Mouse (Mus musculus) liver, embryonic 12.5 days (tissue): Measurements from ENCODE around the gene Tfap2c. TPM values are rescaled to one million over a fixed set of nuclear protein-coding genes. Genes with fewer than 3 reads are reported as not detected.

Source experiments
- ATAC-seq: fragments of 200-750 bp; cut with Nextera tagmentation; 2 replicates; pipeline ENCODE4 v1.8.0; 2017; ENCODE audit warnings: moderate number of reproducible peaks, mild to moderate bottlenecking, moderate library complexity
- H3K27ac ChIP-seq: fragments of 300-500 bp; sonication (generic); 2 replicates; pipeline ENCODE4 v1.5.1; 2016; ENCODE audit warnings: mild to moderate bottlenecking
- H3K27me3 ChIP-seq: fragments of 300-500 bp; sonication (generic); replicated peaks from 2 replicates; pipeline ENCODE4 v1.6.1; 2016; ENCODE audit warnings: mild to moderate bottlenecking, moderate library complexity
- H3K36me3 ChIP-seq: fragments of 300-500 bp; sonication (generic); 2 replicates; pipeline ENCODE4 v1.6.1; 2016; ENCODE audit warnings: mild to moderate bottlenecking, moderate library complexity
- H3K4me1 ChIP-seq: fragments of 300-500 bp; sonication (generic); 2 replicates; pipeline ENCODE4 v1.6.1; 2016
- H3K4me2 ChIP-seq: fragments of 300-500 bp; sonication (generic); 2 replicates; pipeline ENCODE4 v1.6.1; 2016; ENCODE audit warnings: mild to moderate bottlenecking, moderate library complexity
- H3K4me3 ChIP-seq: fragments of 300-500 bp; sonication (generic); 2 replicates; pipeline ENCODE4 v1.5.1; 2016; ENCODE audit warnings: mild to moderate bottlenecking, moderate library complexity
- H3K9ac ChIP-seq: fragments of 300-500 bp; sonication (generic); 2 replicates; pipeline ENCODE4 v1.6.1; 2016; ENCODE audit warnings: mild to moderate bottlenecking, moderate library complexity
- H3K9me3 ChIP-seq: fragments of 300-500 bp; sonication (generic); replicated peaks from 2 replicates; pipeline ENCODE4 v1.6.1; 2016; ENCODE audit warnings: mild to moderate bottlenecking, moderate library complexity
- WGBS: fragments of 180-500 bp; shearing (Covaris S2); methylation state at CpG from one replicate; pipeline ENCODE4 v1.1.7; 2016; ENCODE audit not compliant: insufficient replicate concordance; 5-methylcytosine and 5-hydroxymethylcytosine counted together
- polyA plus RNA-seq: library from polyadenylated mRNA; unstranded; fragments of >200 nt; fragmentation: Nextera tagmentation; extraction: Ambion mirVana; gene quantifications from 2 replicates; pipeline ENCODE4 v1.2.1, GENCODE M21; 2016

Tfap2c gene
- polyA plus RNA-seq, 1 experiment from 2014 or later, result not detected

DNA sequence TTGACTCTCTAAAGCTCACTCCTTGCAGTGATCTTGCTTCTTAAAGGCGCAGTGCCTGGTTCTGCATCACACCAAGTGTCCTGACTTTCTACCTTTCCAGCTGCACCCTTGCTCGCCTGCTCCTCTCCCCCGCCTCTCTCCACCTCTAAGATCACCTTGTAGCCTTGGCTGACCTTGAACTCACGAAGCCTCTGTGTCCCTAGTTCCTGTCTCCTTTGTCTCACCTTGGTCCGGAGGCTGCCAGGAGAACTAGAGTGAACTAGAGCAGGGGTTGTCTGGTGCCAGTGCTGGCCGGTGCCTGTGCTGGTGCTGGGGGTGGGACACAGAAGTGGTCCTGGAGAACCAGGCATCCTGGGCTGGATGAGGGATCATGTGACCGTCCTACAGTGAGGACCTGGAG lies 44.9 kb downstream of the Tfap2c start:
- no peak overlapping the region for H3K9ac ChIP-seq
- ATAC-seq, result no peak
- no peaks in the 10 kb centered on the region for H3K36me3 ChIP-seq
- no peaks in the 10 kb centered on the region for H3K9me3 ChIP-seq
- H3K27ac ChIP-seq, result no peak overlapping the region
- no peak overlapping the region for H3K4me2 ChIP-seq
- WGBS, result 75% methylated on average over 7 of the region's 7 CpGs
- H3K27me3 ChIP-seq, result no peaks in the 10 kb centered on the region
- no peak overlapping the region for H3K4me3 ChIP-seq
- peaks cover 12% of the 10 kb centered on the region for H3K4me1 ChIP-seq

DNA sequence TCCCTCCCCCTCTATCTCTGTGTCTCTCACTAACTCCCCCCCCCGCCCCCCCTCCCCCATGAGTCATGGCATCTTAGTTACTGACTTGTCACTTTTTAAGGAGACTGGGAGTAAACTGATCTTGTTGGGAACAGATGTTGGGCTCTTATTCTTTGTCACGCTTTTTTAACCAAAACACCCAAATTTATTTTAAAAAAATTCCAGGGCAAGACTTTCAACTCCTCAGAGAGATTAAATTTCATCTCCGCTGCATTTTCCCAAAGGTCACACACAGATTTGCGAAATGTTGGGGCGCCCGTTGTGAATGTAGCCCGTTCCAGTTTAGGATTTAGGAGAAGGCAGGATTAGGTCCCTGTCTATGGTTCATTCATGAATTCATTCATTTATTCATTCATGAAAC lies 47.7 kb downstream of the Tfap2c start:
- no peaks in the 10 kb centered on the region for H3K9me3 ChIP-seq
- H3K9ac ChIP-seq, result no peak overlapping the region
- no peak overlapping the region for H3K27ac ChIP-seq
- H3K4me1 ChIP-seq, result no peaks in the 10 kb centered on the region
- no peak for ATAC-seq
- no peak overlapping the region for H3K4me3 ChIP-seq
- no peak overlapping the region for H3K4me2 ChIP-seq
- 65% methylated on average over 7 of the region's 7 CpGs for WGBS
- no peaks in the 10 kb centered on the region for H3K27me3 ChIP-seq
- H3K36me3 ChIP-seq, result no peaks in the 10 kb centered on the region

DNA sequence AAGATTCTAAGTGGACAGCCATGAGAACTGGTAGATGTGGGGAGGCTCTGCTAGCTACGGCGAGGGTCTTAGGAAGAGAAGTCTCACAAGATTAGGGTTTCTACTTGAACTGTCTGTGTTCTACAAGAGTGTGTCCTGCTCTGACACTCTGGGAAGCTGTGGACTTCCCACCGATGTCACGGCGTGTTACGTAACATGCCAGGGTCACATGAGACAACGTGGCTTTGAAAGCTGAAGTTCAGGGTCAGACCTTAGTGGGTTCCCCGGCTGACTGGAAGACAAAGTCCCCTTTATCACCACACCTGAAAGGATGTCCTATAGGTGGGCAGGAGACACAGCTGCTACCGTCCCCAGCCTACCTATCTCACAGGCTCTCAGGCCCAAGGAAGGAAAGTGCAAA lies 48.5 kb downstream of the Tfap2c start:
- ATAC-seq, result no peak
- H3K4me1 ChIP-seq, result no peaks in the 10 kb centered on the region
- WGBS, result 59% methylated on average over 9 of the region's 9 CpGs
- no peaks in the 10 kb centered on the region for H3K27me3 ChIP-seq
- H3K4me3 ChIP-seq, result no peak overlapping the region
- H3K4me2 ChIP-seq, result no peak overlapping the region
- no peak overlapping the region for H3K9ac ChIP-seq
- H3K36me3 ChIP-seq, result no peaks in the 10 kb centered on the region
- no peak overlapping the region for H3K27ac ChIP-seq
- H3K9me3 ChIP-seq, result no peaks in the 10 kb centered on the region

DNA sequence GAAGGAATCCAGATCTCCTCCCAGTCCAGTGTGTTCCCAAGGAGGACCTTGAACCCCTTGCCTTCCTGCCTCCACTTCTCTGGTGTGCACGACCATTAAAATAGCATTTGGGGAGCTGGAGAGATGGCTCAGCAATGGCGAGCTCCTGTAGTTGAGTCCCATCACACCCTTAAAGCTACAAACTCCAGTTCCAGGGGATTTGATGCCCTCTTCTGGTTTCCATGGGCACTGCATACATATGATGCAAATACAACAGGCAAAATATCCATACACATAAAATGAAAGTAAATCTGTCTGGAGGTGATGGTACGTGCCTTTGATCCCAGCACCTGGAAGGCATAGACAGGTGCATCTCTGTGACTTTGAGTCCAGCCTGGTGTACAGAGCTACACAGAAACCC lies 55.2 kb downstream of the Tfap2c start:
- Histone ChIP-seq H3K4me3 (no peak overlapping the region), H3K36me3 (no peaks in the 10 kb centered on the region), H3K27me3 (no peaks in the 10 kb centered on the region), H3K27ac (no peak overlapping the region), H3K4me2 (no peak overlapping the region), H3K4me1 (no peaks in the 10 kb centered on the region), H3K9me3 (no peaks in the 10 kb centered on the region), H3K9ac (no peak overlapping the region)
- ATAC-seq, result no peak
- WGBS, result 68% methylated on average over 3 of the region's 3 CpGs

DNA sequence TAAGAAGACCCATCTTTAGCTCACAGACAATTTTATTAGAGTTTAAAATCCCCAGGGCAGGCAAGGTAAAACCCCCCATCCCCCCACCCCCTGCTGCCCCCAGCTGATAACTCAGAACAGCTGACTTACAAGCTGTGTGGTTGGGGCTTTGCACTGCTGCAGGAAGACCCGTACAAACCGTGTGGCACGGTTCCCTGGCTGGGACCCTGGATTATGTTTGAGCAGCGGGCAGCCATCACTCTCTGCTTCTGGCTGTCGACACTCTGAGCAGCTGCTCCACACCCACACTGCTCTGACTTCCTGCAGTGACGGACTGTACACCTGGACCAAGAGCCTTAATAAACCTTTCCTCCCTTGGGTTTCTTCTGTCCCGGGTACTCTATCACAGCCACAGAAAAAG lies 56.2 kb downstream of the Tfap2c start:
- 43% methylated on average over 7 of the region's 7 CpGs for WGBS
- H3K9ac ChIP-seq, result no peak overlapping the region

DNA sequence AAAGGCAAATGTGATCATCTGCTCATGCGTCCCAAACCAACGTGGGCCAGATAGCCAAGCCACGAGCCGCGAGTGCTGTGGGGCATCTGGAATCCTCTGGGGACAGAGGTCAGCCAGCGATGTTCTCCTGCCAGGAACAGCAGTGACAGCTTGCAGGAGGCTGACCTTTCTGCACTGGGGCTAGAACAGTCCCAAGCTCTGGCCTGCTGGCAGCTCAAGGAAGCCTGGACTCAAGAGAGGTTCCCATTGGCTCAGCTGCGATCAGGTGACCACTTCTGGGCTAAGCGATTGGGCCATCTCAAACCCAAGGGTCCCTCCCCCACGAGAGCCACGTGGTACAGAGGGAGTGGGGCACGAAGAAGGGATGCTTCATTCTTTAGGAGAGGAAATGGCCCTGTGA lies 58.3 kb downstream of the Tfap2c start:
- no peaks in the 10 kb centered on the region for H3K36me3 ChIP-seq
- 58% methylated on average over 11 of the region's 11 CpGs for WGBS
- no peak overlapping the region for H3K27ac ChIP-seq
- no peak overlapping the region for H3K9ac ChIP-seq
- no peak overlapping the region for H3K4me2 ChIP-seq
- no peaks in the 10 kb centered on the region for H3K4me1 ChIP-seq
- no peak for ATAC-seq
- no peaks in the 10 kb centered on the region for H3K9me3 ChIP-seq
- H3K4me3 ChIP-seq, result no peak overlapping the region
- H3K27me3 ChIP-seq, result peaks cover 2% of the 10 kb centered on the region; the same call in 1 of the 2 replicates

More for the DNA sequence above, 56.2 kb downstream of the Tfap2c start:
- no peaks in the 10 kb centered on the region for H3K9me3 ChIP-seq
- H3K4me2 ChIP-seq, result no peak overlapping the region
- H3K4me3 ChIP-seq, result no peak overlapping the region
- no peaks in the 10 kb centered on the region for H3K36me3 ChIP-seq
- H3K4me1 ChIP-seq, result no peaks in the 10 kb centered on the region
- H3K27ac ChIP-seq, result no peak overlapping the region
- no peaks in the 10 kb centered on the region for H3K27me3 ChIP-seq
- no peak for ATAC-seq

Other genes starting within 250 kb of the Tfap2c start
- gene Fam210b, start 204.0 kb upstream of the Tfap2c start, polyA plus RNA-seq, result 128 and 138 TPM in 2 replicates
- gene Aurka, start 179.1 kb upstream of the Tfap2c start, polyA plus RNA-seq, result 173 and 177 TPM in 2 replicates
- gene Cstf1, start 178.9 kb upstream of the Tfap2c start, polyA plus RNA-seq, result 39.7 and 42.0 TPM in 2 replicates
- 1.1 and 1.4 TPM in 2 replicates for gene Cass4, start 155.8 kb upstream of the Tfap2c start, polyA plus RNA-seq
- gene Rtf2, start 109.0 kb upstream of the Tfap2c start, polyA plus RNA-seq, result 55.6 and 59.2 TPM in 2 replicates
- 0.98 and 1.1 TPM in 2 replicates for gene Gcnt7, start 91.0 kb upstream of the Tfap2c start, polyA plus RNA-seq
- gene Fam209, start 77.1 kb upstream of the Tfap2c start, polyA plus RNA-seq, result 0.20 TPM in 1 of 2 replicates, not detected in the other